Mouse (Mus musculus): ENCODE results near the gene Mfng.

DNA sequence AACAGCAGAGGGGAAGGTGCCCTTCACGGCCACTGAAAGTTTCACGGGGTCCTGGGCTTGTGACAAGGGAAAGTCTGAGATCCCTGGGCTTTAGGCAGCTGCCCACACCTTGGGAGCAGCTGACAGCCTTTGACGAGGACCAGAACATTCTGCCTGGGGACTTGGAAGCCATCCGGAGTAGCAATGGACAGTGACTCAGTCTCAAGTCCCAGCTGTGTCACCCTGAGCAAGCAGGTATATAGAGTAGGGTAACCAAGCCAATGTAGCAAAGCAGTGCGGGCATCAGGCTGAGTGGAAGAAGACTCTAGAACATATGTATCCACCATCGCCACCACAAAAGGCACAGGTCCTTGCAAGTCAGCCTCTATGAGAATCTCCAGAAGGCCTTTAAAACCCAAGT is 36.1 kb downstream of the Mfng start:
- TF ChIP-seq CTCF (IDR thresholded peaks at IDR 0.05; ENCODE audit: low read depth) (no peak), EP300 (IDR thresholded peaks at IDR 0.05; ENCODE audit: low read depth) (no peak)

Measured in liver, embryonic 14.5 days (tissue).